Mouse (Mus musculus) heart, embryonic 12.5 days (tissue): ENCODE measurements around the gene Capn1. TPM values are rescaled to one million over a fixed set of nuclear protein-coding genes. Genes with fewer than 3 reads are reported as not detected.

ENCODE experiments used
- ATAC-seq: fragments of 200-750 bp; cut with Nextera tagmentation; 2 replicates; pipeline ENCODE4 v1.8.0; 2017; ENCODE audit warnings: moderate TSS enrichment, moderate library complexity; ENCODE audit not compliant: insufficient number of reproducible peaks, low FRiP score
- H3K27ac ChIP-seq: fragments of 300-500 bp; sonication (generic); 2 replicates; pipeline ENCODE4 v1.5.1; 2016; ENCODE audit warnings: mild to moderate bottlenecking, moderate library complexity; ENCODE audit not compliant: poor library complexity, severe bottlenecking
- H3K27me3 ChIP-seq: fragments of 300-500 bp; sonication (generic); replicated peaks from 2 replicates; pipeline ENCODE4 v1.6.1; 2016; ENCODE audit warnings: mild to moderate bottlenecking, moderate library complexity
- H3K36me3 ChIP-seq: fragments of 300-500 bp; sonication (generic); 2 replicates; pipeline ENCODE4 v1.6.1; 2016; ENCODE audit warnings: mild to moderate bottlenecking, moderate library complexity
- H3K4me1 ChIP-seq: fragments of 300-500 bp; sonication (generic); replicated peaks from 2 replicates; pipeline ENCODE4 v1.6.1; 2016; ENCODE audit warnings: mild to moderate bottlenecking
- H3K4me2 ChIP-seq: fragments of 300-500 bp; sonication (generic); 2 replicates; pipeline ENCODE4 v1.6.1; 2016; ENCODE audit warnings: mild to moderate bottlenecking, moderate library complexity
- H3K4me3 ChIP-seq: fragments of 300-500 bp; sonication (generic); 2 replicates; pipeline ENCODE4 v1.5.1; 2016; ENCODE audit warnings: mild to moderate bottlenecking
- H3K9ac ChIP-seq: fragments of 300-500 bp; sonication (generic); 2 replicates; pipeline ENCODE4 v1.6.1; 2016; ENCODE audit warnings: mild to moderate bottlenecking, moderate library complexity
- H3K9me3 ChIP-seq: fragments of 300-500 bp; sonication (generic); replicated peaks from 2 replicates; pipeline ENCODE4 v1.6.1; 2016; ENCODE audit warnings: mild to moderate bottlenecking, moderate library complexity
- WGBS: fragments of 180-500 bp; shearing (Covaris S2); methylation state at CpG from one replicate; pipeline ENCODE4 v1.1.7; 2016; 5-methylcytosine and 5-hydroxymethylcytosine counted together
- polyA plus RNA-seq: library from polyadenylated mRNA; unstranded; fragments of >200 nt; fragmentation: Nextera tagmentation; extraction: Ambion mirVana; gene quantifications from 2 replicates; pipeline ENCODE4 v1.2.1, GENCODE M21; 2016

Capn1 gene
- polyA plus RNA-seq: 8.2 and 8.4 TPM in 2 replicates

DNA sequence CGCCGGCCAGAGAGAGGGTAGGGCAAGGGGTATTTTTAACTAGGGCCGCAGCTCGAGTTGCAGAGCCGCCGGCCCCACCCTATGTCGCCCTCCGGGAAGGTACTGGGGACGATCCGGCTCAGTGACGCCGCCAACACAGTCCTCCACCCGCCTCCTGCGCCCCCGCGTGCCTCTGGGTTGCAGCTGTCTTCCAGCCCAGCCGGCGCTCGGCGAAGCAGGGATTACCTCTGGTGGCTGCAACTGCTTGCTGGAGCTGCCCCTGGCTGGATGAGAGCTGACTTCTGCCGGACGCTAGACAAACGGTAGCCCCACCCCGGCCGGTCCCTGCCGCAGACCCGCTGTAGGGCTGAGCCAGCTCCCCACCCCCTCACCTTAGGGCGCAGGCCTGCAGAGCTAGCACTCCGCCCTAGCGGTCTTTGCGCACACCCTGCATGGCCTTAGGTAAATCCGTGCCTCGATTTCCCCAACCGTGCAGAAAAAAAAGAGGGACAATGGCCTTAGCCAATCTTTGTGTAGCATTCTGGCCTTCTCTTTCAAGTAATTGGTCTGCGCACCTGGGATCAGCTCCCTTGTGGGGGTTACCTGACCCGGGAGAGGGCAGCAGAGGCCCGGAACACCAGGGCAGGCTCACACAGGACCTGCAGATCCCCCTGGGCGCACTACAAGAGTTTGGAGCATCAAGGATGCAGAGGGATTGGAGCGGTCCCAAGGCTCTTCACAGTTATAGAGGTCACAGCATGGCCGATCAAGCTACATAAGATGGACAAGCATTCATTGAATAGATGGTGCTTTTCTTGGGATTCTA lies at the start of gene Capn1:
TSS of gene Capn1 (minus strand) at position 387 of the 805 bp plus-strand sequence.
- Histone ChIP-seq H3K4me2 (peak within 1 kb of the TSS; percentile 83), H3K4me1 (peaks cover 14% of the 10 kb centered on the region), H3K27ac (peak within 1 kb of the TSS; percentile 70), H3K27me3 (peaks cover 8% of the 10 kb centered on the region; the same call in 1 of the 2 replicates), H3K9ac (peak within 1 kb of the TSS; percentile 76), H3K4me3 (peak within 1 kb of the TSS; percentile 64), H3K36me3 (no peaks in the 10 kb centered on the region), H3K9me3 (no peaks in the 10 kb centered on the region)
- 2% methylated on average over 40 of the region's 40 CpGs for WGBS
- ATAC-seq: peak; percentile 75

DNA sequence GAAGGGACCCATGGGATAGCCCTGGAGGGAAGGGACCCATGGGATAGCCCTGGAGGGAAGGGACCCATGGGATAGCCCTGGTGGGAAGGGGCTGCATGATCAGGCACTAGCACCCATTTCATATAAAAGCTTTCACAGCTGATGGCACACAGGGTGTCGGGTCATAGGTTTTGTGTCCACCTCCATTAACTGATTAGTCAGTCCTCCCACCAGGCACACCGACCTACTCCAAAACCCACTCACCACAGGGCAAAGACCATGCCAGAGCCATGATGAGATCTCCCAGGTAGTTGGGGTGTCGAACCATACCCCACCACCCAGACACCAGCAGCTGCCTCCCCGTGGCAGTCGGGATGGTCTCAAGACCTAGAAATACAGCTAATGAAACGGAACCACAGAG lies 47.4 kb upstream of the Capn1 start:
- Histone ChIP-seq H3K36me3 (peaks cover 17% of the 10 kb centered on the region), H3K27ac (no peak overlapping the region), H3K27me3 (no peaks in the 10 kb centered on the region), H3K9me3 (no peaks in the 10 kb centered on the region), H3K4me2 (peak overlapping the region; percentile 97; the same call in 1 of the 2 replicates), H3K4me1 (peaks cover 45% of the 10 kb centered on the region), H3K9ac (no peak overlapping the region), H3K4me3 (no peak overlapping the region)
- 91% methylated on average over 6 of the region's 6 CpGs for WGBS
- ATAC-seq: no peak

DNA sequence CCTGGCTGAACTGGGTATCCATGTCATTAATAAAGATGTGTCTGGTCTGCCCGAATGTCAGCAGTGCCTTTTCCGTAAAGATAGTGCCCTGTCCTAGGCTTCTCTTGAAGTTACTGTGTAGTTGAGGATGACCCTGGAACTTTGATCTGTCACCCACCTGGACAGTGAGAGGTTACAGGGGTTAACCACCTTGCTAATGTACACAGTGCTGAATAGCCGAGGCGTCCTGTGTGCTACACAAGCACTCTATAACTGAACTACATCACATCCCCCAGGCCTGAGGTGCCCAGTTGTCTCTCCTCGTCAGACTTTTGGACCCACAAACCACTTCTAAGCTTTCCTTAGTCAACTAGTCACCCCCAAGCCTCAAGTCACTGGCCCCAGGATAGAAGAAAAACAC lies 46.7 kb upstream of the Capn1 start:
- H3K4me3 ChIP-seq: peak overlapping the region; percentile 85
- H3K36me3 ChIP-seq: peaks cover 17% of the 10 kb centered on the region
- H3K27ac ChIP-seq: peak overlapping the region; percentile 93; the same call in 1 of the 2 replicates
- H3K9ac ChIP-seq: peak overlapping the region; percentile 94
- WGBS: 68% methylated on average over 5 of the region's 5 CpGs
- no peaks in the 10 kb centered on the region for H3K27me3 ChIP-seq
- ATAC-seq: no peak
- peaks cover 42% of the 10 kb centered on the region for H3K4me1 ChIP-seq
- H3K4me2 ChIP-seq: peak overlapping the region; percentile 97
- H3K9me3 ChIP-seq: no peaks in the 10 kb centered on the region

- 0 out of 2 replicates have a peak, but pooled peaks have one; percentile 5 for ATAC-seq
- Histone ChIP-seq H3K27me3 (no peaks in the 10 kb centered on the region), H3K9ac (peak overlapping the region; percentile 94), H3K36me3 (peaks cover 17% of the 10 kb centered on the region), H3K4me1 (peaks cover 37% of the 10 kb centered on the region), H3K4me2 (peak overlapping the region; percentile 97), H3K4me3 (peak overlapping the region; percentile 85), H3K9me3 (no peaks in the 10 kb centered on the region), H3K27ac (peak overlapping the region; percentile 93)
- 2% methylated on average over 44 of the region's 44 CpGs for WGBS
These were observed 46.1 kb upstream of the Capn1 start for GRCm38 (mm10) chr19:6061641-6062302.

GRCm38 (mm10) chr19:6061021-6061533 lies 45.4 kb upstream of the Capn1 start, which contains the start of gene Znhit2:
Gene Znhit2 (plus strand): TSS chr19:6061192.
- Histone ChIP-seq H3K4me3 (peak within 1 kb of the TSS; percentile 85), H3K4me1 (peaks cover 37% of the 10 kb centered on the region), H3K27ac (peak within 1 kb of the TSS; percentile 93), H3K9ac (peak within 1 kb of the TSS; percentile 94), H3K27me3 (no peaks in the 10 kb centered on the region), H3K9me3 (no peaks in the 10 kb centered on the region), H3K36me3 (peaks cover 19% of the 10 kb centered on the region), H3K4me2 (peak within 1 kb of the TSS; percentile 97)
- WGBS: under 1% methylated on average over 58 of the region's 58 CpGs
- ATAC-seq: peak; percentile 71

GRCm38 (mm10) chr19:6058966-6059365 lies 43.3 kb upstream of the Capn1 start:
- Histone ChIP-seq H3K4me1 (peaks cover 48% of the 10 kb centered on the region), H3K9me3 (no peaks in the 10 kb centered on the region), H3K27me3 (no peaks in the 10 kb centered on the region), H3K4me3 (peak overlapping the region; percentile 98), H3K36me3 (peaks cover 40% of the 10 kb centered on the region), H3K4me2 (peak overlapping the region; percentile 88), H3K9ac (peak overlapping the region; percentile 98), H3K27ac (no peak overlapping the region)
- 78% methylated on average over 5 of the region's 5 CpGs for WGBS
- ATAC-seq: no peak

DNA sequence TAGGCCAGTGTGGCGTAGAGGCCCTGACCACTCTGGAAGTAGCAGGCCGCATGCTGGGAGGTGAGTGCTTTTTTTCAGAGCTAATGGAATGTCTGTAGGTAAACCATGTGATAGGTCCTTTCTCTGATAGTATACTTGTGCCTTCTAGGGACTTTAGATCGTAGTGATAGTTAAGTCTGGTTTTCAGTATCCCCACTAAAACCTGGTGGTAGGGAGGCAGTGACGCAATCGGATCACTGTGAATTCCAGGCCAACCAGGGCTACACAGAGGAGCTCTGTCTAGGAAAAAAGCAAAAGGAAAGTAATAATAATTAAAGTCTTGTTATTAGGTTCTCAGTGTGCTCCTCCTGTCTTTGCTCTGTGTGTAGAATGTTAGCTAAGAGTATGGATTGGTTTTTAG lies 42.8 kb upstream of the Capn1 start:
- Histone ChIP-seq H3K4me1 (peaks cover 48% of the 10 kb centered on the region), H3K9me3 (no peaks in the 10 kb centered on the region), H3K27ac (peak overlapping the region; percentile 81), H3K4me2 (peak overlapping the region; percentile 88), H3K27me3 (no peaks in the 10 kb centered on the region), H3K36me3 (peaks cover 44% of the 10 kb centered on the region), H3K4me3 (peak overlapping the region; percentile 98), H3K9ac (peak overlapping the region; percentile 98)
- no peak for ATAC-seq
- 29% methylated on average over 5 of the region's 5 CpGs for WGBS

- under 1% methylated on average over 63 of the region's 63 CpGs for WGBS
- Histone ChIP-seq H3K9me3 (no peaks in the 10 kb centered on the region), H3K27ac (peak within 1 kb of the TSS; percentile 81), H3K4me2 (peak within 1 kb of the TSS; percentile 88), H3K9ac (peak within 1 kb of the TSS; percentile 98), H3K36me3 (peaks cover 54% of the 10 kb centered on the region), H3K4me1 (peaks cover 41% of the 10 kb centered on the region), H3K4me3 (peak within 1 kb of the TSS; percentile 98), H3K27me3 (no peaks in the 10 kb centered on the region)
- ATAC-seq: peak; percentile 91
These were observed 41.8 kb upstream of the Capn1 start, which contains the start of the genes Mrpl49 and Fau for GRCm38 (mm10) chr19:6057313-6058096. Gene Mrpl49 (minus strand): TSS chr19:6057785. Gene Fau (plus strand): TSS chr19:6057844.

GRCm38 (mm10) chr19:6056696-6057095 lies 41.0 kb upstream of the Capn1 start:
- no peaks in the 10 kb centered on the region for H3K27me3 ChIP-seq
- WGBS: 53% methylated on average over 4 of the region's 4 CpGs
- H3K4me3 ChIP-seq: peak overlapping the region; percentile 98
- no peak for ATAC-seq
- peaks cover 62% of the 10 kb centered on the region for H3K36me3 ChIP-seq
- no peak overlapping the region for H3K27ac ChIP-seq
- no peaks in the 10 kb centered on the region for H3K9me3 ChIP-seq
- H3K4me1 ChIP-seq: peaks cover 33% of the 10 kb centered on the region
- H3K9ac ChIP-seq: peak overlapping the region; percentile 83
- peak overlapping the region; percentile 88 for H3K4me2 ChIP-seq

- Histone ChIP-seq H3K4me3 (no peak overlapping the region), H3K4me2 (no peak overlapping the region), H3K4me1 (peaks cover 28% of the 10 kb centered on the region), H3K9ac (no peak overlapping the region), H3K36me3 (peaks cover 78% of the 10 kb centered on the region), H3K9me3 (no peaks in the 10 kb centered on the region), H3K27me3 (no peaks in the 10 kb centered on the region), H3K27ac (no peak overlapping the region)
- WGBS: 80% methylated on average over 5 of the region's 5 CpGs
- no peak for ATAC-seq
These were observed 38.6 kb upstream of the Capn1 start for GRCm38 (mm10) chr19:6054296-6054695.
